ENCODE assay signal across 8 mouse cellular contexts in genomic region chr17:12960331-12960873, GRCm38 (mm10). TPM values are rescaled to one million over a fixed set of nuclear protein-coding genes. Genes with fewer than 3 reads are reported as not detected.
DNase-seq lines count a peak whose midpoint lies in the region; ATAC-seq and TF ChIP-seq lines count a peak whose summit lies in the region.

TSS of gene Acat2 (minus strand) at chr17:12960747.

- H3K4me2 ChIP-seq in heart, embryonic 11.5 days, result peak within 1 kb of the TSS; percentile 74
- H3K4me2 ChIP-seq in kidney, embryonic 16.5 days (replicated peaks; ENCODE audit: low read depth, low read length), result peak within 1 kb of the TSS; percentile 82
- peak within 1 kb of the TSS; percentile 81 for H3K4me2 ChIP-seq in myocyte (ENCODE audit: low read depth)

- H3ac ChIP-seq in myocyte (ENCODE audit: control insufficient read depth, insufficient read length), result peak within 1 kb of the TSS; percentile 46

- peak; percentile 97 to 98 for DNase-seq in B cell, adult 2 months
- DNase-seq in brain, adult 2 months (ENCODE audit: low read depth, low spot score), result peak; percentile 97
- DNase-seq in liver, adult 2 months (ENCODE audit: extremely low read depth, low read depth, low spot score), result peak; percentile 86
- peak; percentile 96 for DNase-seq in splenic B cell, adult 2 months (ENCODE audit: low read depth, low spot score)

- H3K9me3 ChIP-seq in heart, embryonic 11.5 days (replicated peaks; ENCODE audit: control insufficient read depth, low read length), result no peaks in the 10 kb centered on the region
- H3K9me3 ChIP-seq in kidney, embryonic 16.5 days (ENCODE audit: low read length), result no peaks in the 10 kb centered on the region

- WGBS in heart, embryonic 11.5 days (ENCODE audit: insufficient replicate concordance), result under 1% methylated on average over 42 of the region's 42 CpGs
- WGBS in kidney, embryonic 16.5 days, result 0% methylated on average over 41 of the region's 42 CpGs
- WGBS in liver, adult 2 months, result under 1% methylated on average over 42 of the region's 42 CpGs

- peak; percentile 94 for TF ChIP-seq POLR2A in liver, adult 2 months (IDR thresholded peaks at IDR 0.05; ENCODE audit: extremely low read depth, insufficient read depth, low read length)
- peak; percentile 92 for TF ChIP-seq POLR2A in myocyte (IDR thresholded peaks at IDR 0.05; ENCODE audit: insufficient read length, low read depth)

- H3K36me3 ChIP-seq in heart, embryonic 11.5 days (ENCODE audit: control insufficient read depth, insufficient read depth, low read length), result peaks cover 4% of the 10 kb centered on the region; the same call in 1 of the 2 replicates
- peaks cover 11% of the 10 kb centered on the region; the same call in 1 of the 2 replicates for H3K36me3 ChIP-seq in kidney, embryonic 16.5 days (ENCODE audit: insufficient read depth, low read length)
- H3K36me3 ChIP-seq in liver, adult 2 months (ENCODE audit: control insufficient read depth, insufficient read depth, low read length), result peaks cover 2% of the 10 kb centered on the region; the same call in 1 of the 2 replicates
- peaks cover 3% of the 10 kb centered on the region for H3K36me3 ChIP-seq in myocyte (ENCODE audit: control insufficient read depth, insufficient read depth)
- no peaks in the 10 kb centered on the region; the same call in 1 of the 2 replicates for H3K36me3 ChIP-seq in splenic B cell, adult 2 months (ENCODE audit: control insufficient read depth, insufficient read depth, low read length, poor library complexity, severe bottlenecking)

- H3K4me3 ChIP-seq in heart, embryonic 11.5 days (ENCODE audit: low read depth, low read length), result peak within 1 kb of the TSS; percentile 67
- H3K4me3 ChIP-seq in kidney, embryonic 16.5 days (ENCODE audit: low read length), result peak within 1 kb of the TSS; percentile 77
- H3K4me3 ChIP-seq in liver, adult 2 months (ENCODE audit: insufficient read depth, low read depth, low read length), result peak within 1 kb of the TSS; percentile 80
- peak within 1 kb of the TSS; percentile 72 for H3K4me3 ChIP-seq in myocyte

- no peaks in the 10 kb centered on the region for H3K27me3 ChIP-seq in heart, embryonic 11.5 days (ENCODE audit: control insufficient read depth, insufficient read depth, low read length)
- no peaks in the 10 kb centered on the region for H3K27me3 ChIP-seq in kidney, embryonic 16.5 days (ENCODE audit: insufficient read depth, low read length)
- H3K27me3 ChIP-seq in liver, adult 2 months (ENCODE audit: control insufficient read depth, insufficient read depth, low read length), result no peaks in the 10 kb centered on the region
- H3K27me3 ChIP-seq in myocyte (ENCODE audit: control insufficient read depth, insufficient read depth, insufficient read length), result no peaks in the 10 kb centered on the region
- no peaks in the 10 kb centered on the region for H3K27me3 ChIP-seq in splenic B cell, adult 2 months (ENCODE audit: control insufficient read depth, insufficient read depth, low read length, poor library complexity, severe bottlenecking)

- H3K9ac ChIP-seq in heart, embryonic 11.5 days (ENCODE audit: low read depth, low read length), result peak within 1 kb of the TSS; percentile 69
- peak within 1 kb of the TSS; percentile 75 for H3K9ac ChIP-seq in kidney, embryonic 16.5 days (replicated peaks; ENCODE audit: low read length)
- H3K9ac ChIP-seq in liver, adult 2 months (ENCODE audit: low read depth, low read length), result peak within 1 kb of the TSS; percentile 86

- peak within 1 kb of the TSS; percentile 78 for H3K27ac ChIP-seq in heart, embryonic 11.5 days (ENCODE audit: low read depth, low read length)
- peak within 1 kb of the TSS; percentile 84 for H3K27ac ChIP-seq in kidney, embryonic 16.5 days (ENCODE audit: low read length)
- H3K27ac ChIP-seq in liver, adult 2 months (replicated peaks; ENCODE audit: insufficient read depth, low read depth, low read length), result peak within 1 kb of the TSS; percentile 70

- no peaks in the 10 kb centered on the region; the same call in 1 of the 2 replicates for H3K79me2 ChIP-seq in liver, adult 2 months (ENCODE audit: control insufficient read depth, insufficient read depth, low read length)
- peaks cover 23% of the 10 kb centered on the region for H3K79me2 ChIP-seq in myocyte (ENCODE audit: control insufficient read depth, insufficient read depth)

- peak; percentile 97 for ATAC-seq in erythroblast, adult 5-6 weeks (replicated peaks; ENCODE audit: low FRiP score, poor library complexity, severe bottlenecking)
- ATAC-seq in heart, embryonic 11.5 days (replicated peaks; ENCODE audit: insufficient number of reproducible peaks, low FRiP score, low TSS enrichment), result peak; percentile 99
- peak; percentile 98 for ATAC-seq in kidney, embryonic 16.5 days (ENCODE audit: low FRiP score, low TSS enrichment)

- TF ChIP-seq CTCF in liver, adult 2 months (IDR thresholded peaks at IDR 0.05; ENCODE audit: low read depth, low read length), result no peak

- H3K4me1 ChIP-seq in heart, embryonic 11.5 days (ENCODE audit: control insufficient read depth, insufficient read depth, low read length), result 0 out of 2 replicates have a peak, but pooled peaks cover 5% of the 10 kb centered on the region
- peaks cover 7% of the 10 kb centered on the region for H3K4me1 ChIP-seq in kidney, embryonic 16.5 days (ENCODE audit: insufficient read depth, low read length)
- H3K4me1 ChIP-seq in liver, adult 2 months (ENCODE audit: control insufficient read depth, insufficient read depth, low read length), result peaks cover 4% of the 10 kb centered on the region; the same call in 1 of the 2 replicates

TF ChIP-seq in myocyte, 11 proteins besides CTCF, POLR2A, EP300 and RAD21:
- TF ChIP-seq POLR2AphosphoS2 (IDR thresholded peaks at IDR 0.05; ENCODE audit: insufficient read length, low read depth) (peak; percentile 98), MYOD1 (IDR thresholded peaks at IDR 0.05; ENCODE audit: control insufficient read depth in 1 of 3, insufficient read length in 2 of 3, low read depth in 2 of 3) (no peak), MYOG (IDR thresholded peaks at IDR 0.05; ENCODE audit: control insufficient read depth in 1 of 3, insufficient read depth in 1 of 3, insufficient read length in 2 of 3, low read depth in 2 of 3) (no peak), CEBPB (IDR thresholded peaks at IDR 0.05; ENCODE audit: insufficient read depth, poor library complexity, severe bottlenecking) (0 out of 2 replicates have a peak, but pooled peaks have one; percentile 5), E2F4 (IDR thresholded peaks at IDR 0.05; ENCODE audit: insufficient read depth) (peak; percentile 43), TCF3 (IDR thresholded peaks at IDR 0.05; ENCODE audit: insufficient read length, low read depth) (no peak)

RNA-seq across cellular contexts. Expression of gene Acat2, which starts in this region (rescaled TPM):
- total RNA-seq in erythroblast, adult 5-6 weeks (2015; ENCODE audit: low replicate concordance), result 1.0 and 3.1 TPM in 2 replicates
- 5.2 and 7.1 TPM in 2 replicates for total RNA-seq in erythroblast, adult 5-6 weeks (2017; ENCODE audit: low replicate concordance)
- 38.3 and 56.5 TPM in 2 replicates for polyA plus RNA-seq in heart, embryonic 11.5 days (2014; fragmentation: Nextera tagmentation; extraction: Ambion mirVana)
- polyA plus RNA-seq in kidney, embryonic 16.5 days (2015; fragmentation: Nextera tagmentation; extraction: Ambion mirVana), result 134 and 136 TPM in 2 replicates
- 75.1 and 75.7 TPM in 2 replicates for total RNA-seq in liver, adult 2 months (2014; rRNA removed)
- polyA plus RNA-seq in liver, adult 2 months (2012; rRNA removed), result 44.6 and 45.9 TPM in 2 replicates
- 81.9 TPM for polyA plus RNA-seq in myocyte (2012; fragmentation: generic; extraction: Trizol)

Comparison
In these comparisons a context has a peak if more than half of its experiments do, and no peak if none do; other contexts are left out.
1. Peak in every context shown above with its lines: DNase-seq, ATAC-seq, H3K4me3 ChIP-seq and H3K27ac ChIP-seq.